Mouse (Mus musculus) neural tube, embryonic 12.5 days (tissue): ENCODE data around the gene Cyp2d11. TPM values are rescaled to one million over a fixed set of nuclear protein-coding genes. Genes with fewer than 3 reads are reported as not detected.
"Not testable (repeated sequence)": the region's sequence is repeated elsewhere in the genome, so short reads cannot be mapped to it uniquely, and the experiment has no call there.

ENCODE experiments used
- ATAC-seq: fragments of 200-750 bp; cut with Nextera tagmentation; 2 replicates; pipeline ENCODE4 v1.8.0; 2017; ENCODE audit warnings: low read depth, mild to moderate bottlenecking, moderate TSS enrichment, moderate library complexity; ENCODE audit not compliant: low FRiP score
- H3K27ac ChIP-seq: fragments of 300-500 bp; sonication (generic); 2 replicates; pipeline ENCODE4 v1.5.1; 2016
- H3K27me3 ChIP-seq: fragments of 300-500 bp; sonication (generic); replicated peaks from 2 replicates; pipeline ENCODE4 v1.6.1; 2016; ENCODE audit warnings: mild to moderate bottlenecking
- H3K36me3 ChIP-seq: fragments of 300-500 bp; sonication (generic); 2 replicates; pipeline ENCODE4 v1.6.1; 2016; ENCODE audit warnings: mild to moderate bottlenecking
- H3K4me1 ChIP-seq: fragments of 300-500 bp; sonication (generic); 2 replicates; pipeline ENCODE4 v1.6.1; 2016
- H3K4me2 ChIP-seq: fragments of 300-500 bp; sonication (generic); replicated peaks from 2 replicates; pipeline ENCODE4 v1.6.1; 2016; ENCODE audit warnings: mild to moderate bottlenecking
- H3K4me3 ChIP-seq: fragments of 300-500 bp; sonication (generic); 2 replicates; pipeline ENCODE4 v1.5.1; 2016
- H3K9ac ChIP-seq: fragments of 300-500 bp; sonication (generic); 2 replicates; pipeline ENCODE4 v1.6.1; 2016; ENCODE audit warnings: mild to moderate bottlenecking
- H3K9me3 ChIP-seq: fragments of 300-500 bp; sonication (generic); 2 replicates; pipeline ENCODE4 v1.6.1; 2016; ENCODE audit warnings: mild to moderate bottlenecking
- WGBS: fragments of 180-500 bp; shearing (Covaris S2); methylation state at CpG from one replicate; pipeline ENCODE4 v1.1.7; 2016; 5-methylcytosine and 5-hydroxymethylcytosine counted together
- polyA plus RNA-seq: library from polyadenylated mRNA; unstranded; fragments of >200 nt; fragmentation: Nextera tagmentation; extraction: Ambion mirVana; gene quantifications from 2 replicates; pipeline ENCODE4 v1.2.1, GENCODE M21; 2016

Gene Cyp2d11
- polyA plus RNA-seq, 1 experiment from 2014 or later = not detected

- ATAC-seq = no peak
- Histone ChIP-seq H3K27me3 (no peaks in the 10 kb centered on the region), H3K27ac (no peak within 1 kb of the TSS), H3K4me1 (no peaks in the 10 kb centered on the region), H3K4me3 (no peak within 1 kb of the TSS), H3K9ac (no peak within 1 kb of the TSS), H3K4me2 (no peak within 1 kb of the TSS), H3K9me3 (no peaks in the 10 kb centered on the region), H3K36me3 (no peaks in the 10 kb centered on the region)
- WGBS = 95% methylated on average over 6 of the region's 6 CpGs
These were observed 13.2 kb upstream of the Cyp2d11 start, which contains the start of gene Cyp2d10 for GRCm38 (mm10) chr15:82406981-82407380. Gene Cyp2d10, minus strand, starts transcription at chr15:82407195.

DNA sequence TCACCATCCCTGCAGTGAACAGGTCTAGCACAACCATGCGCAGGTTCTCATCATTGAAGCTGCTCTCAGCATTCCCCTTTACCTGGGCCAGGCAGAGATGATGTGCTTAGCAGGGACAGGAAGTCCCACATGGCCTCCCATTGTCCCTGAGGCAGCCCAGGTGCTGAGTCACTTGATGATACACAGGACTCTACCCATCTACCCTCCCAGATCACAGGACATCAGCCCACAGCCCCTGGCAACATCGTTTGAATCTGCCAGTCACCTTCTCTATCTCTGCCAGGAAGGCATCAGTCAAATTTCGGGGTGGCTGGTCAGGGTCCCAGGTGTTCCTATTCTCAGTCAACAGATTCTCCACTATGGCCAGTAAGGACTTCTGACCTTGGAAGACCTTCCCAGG lies 10.3 kb upstream of the Cyp2d11 start:
- H3K4me3 ChIP-seq = no peak overlapping the region
- no peak overlapping the region for H3K4me2 ChIP-seq
- no peaks in the 10 kb centered on the region for H3K36me3 ChIP-seq
- no peaks in the 10 kb centered on the region for H3K4me1 ChIP-seq
- H3K9ac ChIP-seq = no peak overlapping the region
- no peak for ATAC-seq
- H3K27ac ChIP-seq = no peak overlapping the region
- H3K9me3 ChIP-seq = no peaks in the 10 kb centered on the region
- WGBS = 94% methylated on average over 3 of the region's 3 CpGs
- H3K27me3 ChIP-seq = no peaks in the 10 kb centered on the region

DNA sequence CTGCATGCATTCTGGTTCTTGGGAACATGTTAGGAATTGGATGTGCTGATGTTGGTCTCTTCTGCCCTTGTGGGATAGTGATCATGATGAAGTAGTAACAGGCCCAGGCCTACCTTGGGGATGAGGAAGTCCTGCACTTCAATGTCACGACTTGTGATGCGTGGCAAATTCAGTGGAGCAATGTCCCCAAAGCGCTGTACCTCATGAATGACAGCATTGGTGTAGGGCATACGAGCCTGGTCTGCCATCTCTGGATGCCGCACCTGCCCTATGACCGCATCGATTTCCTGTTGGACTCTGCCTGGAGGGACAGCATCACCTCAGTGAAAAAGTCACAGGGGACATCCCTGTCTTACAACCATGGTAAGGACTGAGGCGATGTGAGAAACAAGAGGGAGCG lies 9.8 kb upstream of the Cyp2d11 start:
- H3K4me3 ChIP-seq = no peak overlapping the region
- H3K4me1 ChIP-seq = no peaks in the 10 kb centered on the region
- no peaks in the 10 kb centered on the region for H3K9me3 ChIP-seq
- WGBS = 89% methylated on average over 9 of the region's 9 CpGs
- H3K27me3 ChIP-seq = no peaks in the 10 kb centered on the region
- no peak overlapping the region for H3K27ac ChIP-seq
- no peak for ATAC-seq
- no peaks in the 10 kb centered on the region for H3K36me3 ChIP-seq
- no peak overlapping the region for H3K9ac ChIP-seq
- H3K4me2 ChIP-seq = no peak overlapping the region

- no peaks in the 10 kb centered on the region for H3K36me3 ChIP-seq
- H3K4me3 ChIP-seq = no peak overlapping the region
- no peak for ATAC-seq
- no peak overlapping the region for H3K27ac ChIP-seq
- no peak overlapping the region for H3K9ac ChIP-seq
- WGBS = 85% methylated on average over 6 of the region's 6 CpGs
- H3K9me3 ChIP-seq = no peaks in the 10 kb centered on the region
- H3K4me1 ChIP-seq = no peaks in the 10 kb centered on the region
- H3K4me2 ChIP-seq = no peak overlapping the region
- no peaks in the 10 kb centered on the region for H3K27me3 ChIP-seq
These were observed 8.9 kb upstream of the Cyp2d11 start for GRCm38 (mm10) chr15:82402741-82403140.

DNA sequence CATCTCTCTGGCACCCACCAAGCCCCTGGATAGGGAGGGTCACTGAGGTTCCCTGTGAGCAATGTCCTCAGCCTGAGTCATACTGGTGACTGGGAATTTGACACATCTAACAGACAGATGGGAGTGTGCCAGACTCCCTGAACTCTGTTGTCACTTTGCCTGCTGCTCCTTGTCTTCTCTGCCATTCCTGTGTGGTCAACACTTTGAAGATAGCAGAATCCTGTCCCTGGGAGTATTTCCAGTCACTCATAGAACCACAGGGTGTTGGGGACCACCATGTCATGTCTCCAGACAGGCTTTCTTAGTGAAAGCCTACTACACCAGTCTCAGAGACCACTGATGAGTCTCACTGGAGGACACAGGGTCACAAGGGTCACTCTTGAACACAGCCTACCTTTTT lies 8.3 kb upstream of the Cyp2d11 start:
- no peak overlapping the region for H3K4me2 ChIP-seq
- H3K4me1 ChIP-seq = no peaks in the 10 kb centered on the region
- no peaks in the 10 kb centered on the region for H3K36me3 ChIP-seq
- H3K4me3 ChIP-seq = no peak overlapping the region
- H3K27me3 ChIP-seq = no peaks in the 10 kb centered on the region
- H3K9me3 ChIP-seq = no peaks in the 10 kb centered on the region
- no peak overlapping the region for H3K9ac ChIP-seq
- H3K27ac ChIP-seq = no peak overlapping the region
- ATAC-seq = no peak

GRCm38 (mm10) chr15:82401516-82401915 lies 7.7 kb upstream of the Cyp2d11 start:
- WGBS = 13% methylated on average over 2 of the region's 2 CpGs
- Histone ChIP-seq H3K27me3 (no peaks in the 10 kb centered on the region), H3K27ac (no peak overlapping the region), H3K9me3 (no peaks in the 10 kb centered on the region), H3K36me3 (no peaks in the 10 kb centered on the region), H3K4me3 (no peak overlapping the region), H3K4me2 (no peak overlapping the region), H3K9ac (no peak overlapping the region), H3K4me1 (no peaks in the 10 kb centered on the region)
- ATAC-seq = no peak

DNA sequence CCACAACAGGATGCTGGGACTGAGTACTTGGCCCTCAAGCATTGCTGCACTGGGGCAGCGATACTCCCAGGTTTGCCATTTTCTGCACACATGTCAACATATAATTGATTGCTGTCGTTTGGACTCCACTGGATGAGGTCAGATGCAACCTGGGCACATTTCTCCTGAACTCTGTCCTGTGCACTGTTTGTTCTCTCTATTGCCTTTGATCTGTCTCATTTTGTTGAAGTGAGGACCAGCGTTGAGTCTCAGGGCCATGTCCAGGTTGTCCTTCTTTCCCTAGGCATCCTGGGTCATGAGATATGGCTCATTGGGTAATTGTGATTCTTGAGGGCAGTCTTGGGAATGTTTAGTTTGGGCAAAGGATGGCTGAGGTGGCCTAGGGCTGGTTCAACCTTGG lies 2.1 kb upstream of the Cyp2d11 start:
- H3K27me3 ChIP-seq, H3K36me3 ChIP-seq, H3K4me3 ChIP-seq, H3K4me2 ChIP-seq, H3K27ac ChIP-seq, H3K4me1 ChIP-seq, H3K9ac ChIP-seq, H3K9me3 ChIP-seq, ATAC-seq: not testable (repeated sequence)
- WGBS = 88% methylated on average over 3 of the region's 3 CpGs

DNA sequence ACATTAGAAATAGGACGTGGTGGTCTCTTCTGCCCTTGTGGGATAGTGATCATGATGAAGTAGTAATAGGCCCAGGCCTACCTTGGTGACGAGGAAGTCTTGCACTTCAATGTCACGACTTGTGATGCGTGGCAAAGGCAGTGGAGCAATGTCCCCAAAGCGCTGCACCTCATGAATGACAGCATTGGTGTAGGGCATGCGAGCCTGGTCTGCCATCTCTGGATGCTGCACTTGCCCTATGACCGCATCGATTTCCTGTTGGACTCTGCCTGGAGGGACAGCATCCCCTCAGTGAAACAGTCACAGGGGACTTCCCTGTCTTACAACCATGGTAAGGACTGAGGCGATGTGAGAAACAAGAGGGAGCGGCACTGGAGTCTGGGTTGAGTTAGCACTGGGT lies 3.9 kb downstream of the Cyp2d11 start:
- not testable (repeated sequence) for H3K9ac ChIP-seq, ATAC-seq, H3K4me3 ChIP-seq, H3K27ac ChIP-seq, H3K9me3 ChIP-seq, H3K4me2 ChIP-seq, H3K4me1 ChIP-seq, H3K27me3 ChIP-seq, H3K36me3 ChIP-seq
- 91% methylated on average over 10 of the region's 10 CpGs for WGBS

GRCm38 (mm10) chr15:82385729-82386128 lies 8.1 kb downstream of the Cyp2d11 start:
- H3K27me3 ChIP-seq = no peaks in the 10 kb centered on the region
- no peak overlapping the region for H3K9ac ChIP-seq
- WGBS = 97% methylated on average over 2 of the region's 2 CpGs
- no peak overlapping the region for H3K27ac ChIP-seq
- no peaks in the 10 kb centered on the region for H3K36me3 ChIP-seq
- no peaks in the 10 kb centered on the region for H3K9me3 ChIP-seq
- no peak for ATAC-seq
- H3K4me2 ChIP-seq = no peak overlapping the region
- H3K4me3 ChIP-seq = no peak overlapping the region
- peaks cover 4% of the 10 kb centered on the region for H3K4me1 ChIP-seq

DNA sequence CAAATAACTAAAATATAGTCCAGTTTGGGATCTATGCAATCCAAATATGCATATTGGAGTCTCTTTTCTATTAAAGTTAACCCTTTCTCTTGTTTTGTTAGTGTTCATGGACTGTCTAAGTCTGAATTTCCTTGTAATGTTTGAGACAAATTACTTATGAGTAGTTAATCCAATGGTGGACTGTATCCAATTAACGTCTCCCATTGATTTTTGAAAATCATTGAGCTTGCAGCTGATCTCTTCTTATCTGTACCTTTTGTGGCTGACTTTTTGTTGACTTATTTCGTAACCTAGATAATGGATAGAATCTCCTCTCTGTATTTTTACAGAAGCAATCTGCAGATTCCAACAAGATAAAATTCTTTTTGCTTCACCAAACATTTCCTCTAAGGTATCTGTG lies 11.4 kb downstream of the Cyp2d11 start:
- Histone ChIP-seq H3K4me1 (peaks cover 10% of the 10 kb centered on the region), H3K9ac (no peak overlapping the region), H3K4me2 (no peak overlapping the region), H3K27me3 (no peaks in the 10 kb centered on the region), H3K4me3 (no peak overlapping the region), H3K27ac (no peak overlapping the region), H3K36me3 (no peaks in the 10 kb centered on the region), H3K9me3 (no peaks in the 10 kb centered on the region)
- 86% methylated on average over 2 of the region's 2 CpGs for WGBS
- ATAC-seq = no peak

GRCm38 (mm10) chr15:82380714-82381062 lies 13.1 kb downstream of the Cyp2d11 start:
- Histone ChIP-seq H3K4me2 (peak overlapping the region; percentile 65), H3K27ac (no peak overlapping the region), H3K4me3 (peak overlapping the region; percentile 34), H3K9me3 (no peaks in the 10 kb centered on the region), H3K27me3 (no peaks in the 10 kb centered on the region), H3K4me1 (peaks cover 10% of the 10 kb centered on the region), H3K36me3 (no peaks in the 10 kb centered on the region), H3K9ac (peak overlapping the region; percentile 33; the same call in 1 of the 2 replicates)
- 34% methylated on average over 7 of the region's 7 CpGs for WGBS
- no peak for ATAC-seq

DNA sequence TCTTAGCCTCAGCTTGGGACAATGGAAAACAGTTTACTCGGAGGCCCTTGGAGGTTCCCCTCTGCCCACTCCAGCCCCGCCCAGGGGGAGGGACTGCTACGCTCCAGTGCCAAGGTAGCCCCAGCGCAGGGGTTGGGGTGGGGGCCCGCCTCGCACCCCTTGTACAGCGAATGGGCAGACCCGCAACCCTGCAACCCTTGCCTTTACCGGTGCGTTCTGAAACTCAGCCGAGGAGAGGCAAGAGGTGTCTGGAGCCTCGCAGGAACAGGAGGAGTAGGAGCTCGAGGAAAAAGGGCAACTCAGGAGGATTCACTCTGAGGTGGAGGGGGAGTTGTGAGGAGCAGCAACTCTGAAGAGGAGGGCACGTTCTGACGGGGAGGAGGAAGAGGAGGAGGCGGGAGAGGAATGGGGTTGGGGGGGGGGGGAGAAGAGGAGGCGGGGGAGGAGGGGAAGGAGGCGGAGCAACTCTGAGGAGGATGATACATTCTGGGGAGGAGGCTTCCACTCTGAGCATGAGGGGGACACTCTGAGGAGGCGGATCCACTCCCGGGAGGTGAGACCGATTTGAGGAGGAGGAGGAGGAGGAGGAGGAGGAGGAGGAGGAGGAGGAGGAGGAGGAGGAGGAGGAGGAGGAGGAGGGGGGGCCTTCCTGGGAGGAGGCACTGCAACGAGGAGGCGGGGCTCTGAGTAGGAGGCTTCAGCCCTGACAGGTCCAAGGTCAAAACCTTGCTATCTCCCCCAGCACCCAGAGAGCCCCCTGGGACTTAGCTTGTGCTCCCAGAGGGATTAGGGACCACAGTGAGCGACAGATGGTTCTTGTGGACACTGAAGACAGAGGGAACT lies 13.7 kb downstream of the Cyp2d11 start, which contains the start of gene Cyp2d22:
TSS of gene Cyp2d22 (minus strand) at position 390 of the 843 bp plus-strand sequence.
- no peak within 1 kb of the TSS for H3K27ac ChIP-seq
- H3K36me3 ChIP-seq = no peaks in the 10 kb centered on the region
- H3K4me2 ChIP-seq = peak within 1 kb of the TSS; percentile 65
- H3K27me3 ChIP-seq = no peaks in the 10 kb centered on the region
- ATAC-seq = peak; percentile 58
- no peaks in the 10 kb centered on the region for H3K9me3 ChIP-seq
- peaks cover 10% of the 10 kb centered on the region for H3K4me1 ChIP-seq
- H3K9ac ChIP-seq = peak within 1 kb of the TSS; percentile 33; the same call in 1 of the 2 replicates
- peak within 1 kb of the TSS; percentile 34 for H3K4me3 ChIP-seq
- WGBS = 2% methylated on average over 19 of the region's 24 CpGs

DNA sequence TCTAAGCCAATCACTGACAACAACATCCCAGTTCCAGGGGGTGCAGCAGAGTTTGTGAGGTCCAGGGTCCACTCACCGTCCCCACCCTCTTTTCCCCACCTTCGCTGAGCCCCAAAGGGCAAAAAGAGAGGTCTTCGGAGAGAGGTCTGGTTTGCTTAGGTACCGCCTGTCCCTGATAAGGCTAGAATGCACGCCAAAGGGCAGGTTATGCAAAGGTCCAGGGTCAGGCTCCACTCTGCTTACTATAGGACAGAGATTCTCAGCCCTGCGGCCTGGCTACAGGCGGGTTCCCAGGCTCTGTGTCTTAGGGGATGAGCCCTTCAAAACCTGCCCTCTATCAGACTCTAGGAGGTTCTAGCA lies 14.3 kb downstream of the Cyp2d11 start:
- ATAC-seq = peak; percentile 48; the same call in 1 of the 2 replicates
- H3K27ac ChIP-seq = no peak overlapping the region
- no peak overlapping the region for H3K9ac ChIP-seq
- no peaks in the 10 kb centered on the region for H3K9me3 ChIP-seq
- H3K4me1 ChIP-seq = peaks cover 10% of the 10 kb centered on the region
- WGBS = 27% methylated on average over 7 of the region's 7 CpGs
- H3K36me3 ChIP-seq = no peaks in the 10 kb centered on the region
- peak overlapping the region; percentile 65 for H3K4me2 ChIP-seq
- no peaks in the 10 kb centered on the region for H3K27me3 ChIP-seq
- H3K4me3 ChIP-seq = peak overlapping the region; percentile 34
